ENCODE assay signal across 28 mouse cellular contexts in genomic region chr7:121871631-121872030, GRCm38 (mm10). TPM values are rescaled to one million over a fixed set of nuclear protein-coding genes. Genes with fewer than 3 reads are reported as not detected.
"Had no signal": no experiment of that assay in that cellular context is flagged by ENCODE, and none has a peak within 500 bp of the region (broad histone marks: within the 10 kb centered on the region; RNA-seq: fewer than 3 reads in every experiment).

No protein-coding gene starts in this region.

- H3K27ac ChIP-seq: left cerebral cortex, adult 2 months; liver, embryonic 13.5 days; neural tube, embryonic 12.5 days; neural tube, embryonic 15.5 days had no signal

- ATAC-seq: intestine, embryonic 16.5 days had no signal

- H3K36me3 ChIP-seq: kidney, embryonic 15.5 days; liver, embryonic 13.5 days; neural tube, embryonic 12.5 days; neural tube, embryonic 15.5 days had no signal

- H3K9ac ChIP-seq: kidney, embryonic 15.5 days; liver, embryonic 13.5 days; neural tube, embryonic 12.5 days; neural tube, embryonic 15.5 days had no signal

- DNase-seq: kidney, adult 18-20 months; kidney, postnatal 10 days; kidney, postnatal 36 days; layer of hippocampus, postnatal 36 days; liver, embryonic 13.5 days; lung, adult 2 months; lung, postnatal 14 days; lung, postnatal 4 days; midbrain, embryonic 14.5 days; retina, postnatal 1 day; right cerebral cortex, postnatal 25 days; spleen, adult 18-20 months; thymus, adult 18-20 months; thymus, postnatal 4 days had no signal

- H3K4me2 ChIP-seq: kidney, embryonic 15.5 days; liver, embryonic 13.5 days; midbrain, embryonic 11.5 days; neural tube, embryonic 12.5 days; neural tube, embryonic 15.5 days had no signal

- H3K4me1 ChIP-seq: liver, embryonic 13.5 days; neural tube, embryonic 12.5 days; neural tube, embryonic 15.5 days had no signal

- H3K27me3 ChIP-seq: neural tube, embryonic 15.5 days had no signal

- H3K4me3 ChIP-seq: kidney, embryonic 15.5 days; left cerebral cortex, adult 2 months; liver, embryonic 13.5 days; neural tube, embryonic 12.5 days; neural tube, embryonic 15.5 days had no signal

- H3K9me3 ChIP-seq: kidney, embryonic 15.5 days; liver, embryonic 13.5 days; neural tube, embryonic 12.5 days; neural tube, embryonic 15.5 days had no signal

RNA-seq across cellular contexts. Expression of gene Scnn1b, which starts 6.8 kb away (rescaled TPM):
- total RNA-seq: layer of hippocampus, adult 8-10 months; layer of hippocampus, postnatal 10 days; left cerebral cortex, adult 2 months; left cerebral cortex, postnatal 10 days; left cerebral cortex, postnatal 36 days; liver, adult 2 months; megakaryocyte-erythroid progenitor cell, adult 5-6 weeks had no signal
- polyA plus RNA-seq: limb, embryonic 11.5 days; liver, adult 2 months; liver, embryonic 13.5 days; liver, embryonic 16.5 days; midbrain, embryonic 11.5 days; neural tube, embryonic 12.5 days had no signal
